Mouse (Mus musculus): Measurements from ENCODE around the gene Tmem56.

DNA sequence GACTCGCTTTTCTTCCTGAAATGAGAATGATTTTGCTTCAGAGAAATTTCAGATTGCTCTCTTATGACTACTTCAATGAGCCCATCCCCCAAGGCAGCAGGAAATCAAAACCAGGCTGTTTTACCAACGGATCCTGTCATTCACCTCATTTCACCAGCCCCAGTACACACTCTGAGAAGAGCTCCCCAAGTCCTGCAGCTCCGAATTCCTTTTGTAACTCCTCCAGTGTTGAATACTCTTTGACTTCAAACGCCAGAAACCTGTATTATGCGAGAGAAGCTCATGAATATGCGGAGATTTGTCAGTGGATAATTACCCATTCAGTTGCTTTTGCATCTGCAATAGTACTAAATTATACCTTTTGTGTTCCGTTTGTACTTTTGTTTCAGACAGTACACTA lies 126.9 kb downstream of the Tmem56 start:
- TF ChIP-seq POLR2A (IDR thresholded peaks at IDR 0.05; ENCODE audit: insufficient read depth, low read depth, low read length) (no peak), CTCF (IDR thresholded peaks at IDR 0.05) (no peak)
